Mouse (Mus musculus): ENCODE measurements at regions not wholly inside any gene's neighbourhood (a gene's known extent, or its start where the extent isn't known, plus 50 kb on each side); places are given as distances from the start of the nearest gene placed in this dataset.

- TF ChIP-seq CTCF (conservative IDR thresholded peaks at IDR 0.05; ENCODE audit: insufficient read depth, insufficient read length, low read depth, low read length) (no peak), POLR2A (IDR thresholded peaks at IDR 0.05; ENCODE audit: low read depth, low read length) (no peak)
Measured at GRCm38 (mm10) chr12:91946541-91946940, 97.6 kb upstream of the Sel1l start.
